Mouse (Mus musculus) urinary bladder, postnatal 4 days (tissue): Measurements from ENCODE around the gene 1110032A03Rik.

Experiments
- DNase-seq, 2 experiments: peaks; one replicate each; pipeline ENCODE4 v3.0.0; 2021 to 2022; ENCODE audit warnings: low spot score in 2 of 2

1110032A03Rik gene

GRCm38 (mm10) chr9:50774026-50774462 lies 1.3 kb downstream of the 1110032A03Rik start:
- no peak for DNase-seq

GRCm38 (mm10) chr9:50770011-50770410 lies 5.3 kb downstream of the 1110032A03Rik start:
- DNase-seq = no peak

- DNase-seq = peak; percentile 96 to 97
Measured at GRCm38 (mm10) chr9:50768107-50769002, 7.0 kb downstream of the 1110032A03Rik start, which contains the start of gene Fdxacb1. TSS of gene Fdxacb1 (plus strand) at chr9:50768236.

- no peak for DNase-seq
Measured at GRCm38 (mm10) chr9:50767531-50768106, 7.7 kb downstream of the 1110032A03Rik start.

- DNase-seq = no peak
Measured at GRCm38 (mm10) chr9:50763331-50763730, 12.0 kb downstream of the 1110032A03Rik start.

- no peak for DNase-seq
Measured at GRCm38 (mm10) chr9:50761520-50762243, 13.6 kb downstream of the 1110032A03Rik start.

GRCm38 (mm10) chr9:50756711-50757110 lies 18.6 kb downstream of the 1110032A03Rik start:
- DNase-seq = no peak

GRCm38 (mm10) chr9:50753947-50754346 lies 21.4 kb downstream of the 1110032A03Rik start:
- DNase-seq = no peak

GRCm38 (mm10) chr9:50752784-50753615 lies 22.3 kb downstream of the 1110032A03Rik start:
- DNase-seq = peak; percentile 82

GRCm38 (mm10) chr9:50752054-50752602 lies 23.2 kb downstream of the 1110032A03Rik start, which contains the start of gene Hspb2:
TSS of gene Hspb2 (minus strand) at chr9:50752354.
- DNase-seq = no peak

- DNase-seq = no peak
Measured at GRCm38 (mm10) chr9:50751323-50751722, 24.0 kb downstream of the 1110032A03Rik start, which contains the start of gene Cryab. TSS of gene Cryab (plus strand) at chr9:50751325.

- no peak for DNase-seq
Measured at GRCm38 (mm10) chr9:50750706-50751105, 24.6 kb downstream of the 1110032A03Rik start.

- no peak for DNase-seq
Measured at GRCm38 (mm10) chr9:50746214-50746677, 29.1 kb downstream of the 1110032A03Rik start, which contains the start of gene 2310030G06Rik. TSS of gene 2310030G06Rik (minus strand) at chr9:50746536.

GRCm38 (mm10) chr9:50745806-50746205 lies 29.5 kb downstream of the 1110032A03Rik start:
- DNase-seq = no peak

- no peak for DNase-seq
Measured at GRCm38 (mm10) chr9:50742744-50743143, 32.6 kb downstream of the 1110032A03Rik start.

- no peak for DNase-seq
Measured at GRCm38 (mm10) chr9:50742261-50742660, 33.1 kb downstream of the 1110032A03Rik start.

GRCm38 (mm10) chr9:50740867-50741784 lies 34.2 kb downstream of the 1110032A03Rik start:
- no peak for DNase-seq

- DNase-seq = peak; percentile 94 to 95
Measured at GRCm38 (mm10) chr9:50738914-50739870, 36.1 kb downstream of the 1110032A03Rik start, which contains the start of gene Dixdc1. TSS of gene Dixdc1 (minus strand) at chr9:50739517.
